Mouse (Mus musculus) urinary bladder, adult 18-20 months (tissue): ENCODE results near the gene Olfr1272.
"Not testable (repeated sequence)": the region's sequence is repeated elsewhere in the genome, so short reads cannot be mapped to it uniquely, and the experiment has no call there.

Source experiments
- DNase-seq, 2 experiments: peaks; one replicate each; pipeline ENCODE4 v3.0.0; 2022; ENCODE audit warnings: low spot score in 2 of 2, mixed read lengths in 2 of 2

Gene Olfr1272

GRCm38 (mm10) chr2:90292741-90293140 lies at the start of gene Olfr1272:
Gene Olfr1272 (minus strand): TSS chr2:90292841.
- DNase-seq, result no peak

GRCm38 (mm10) chr2:90321900-90322299 lies 29.3 kb upstream of the Olfr1272 start, which contains the start of gene Gm13769:
Gene Gm13769 (plus strand): TSS chr2:90322200.
- DNase-seq, result not testable (repeated sequence)

- no peak for DNase-seq
Observed at GRCm38 (mm10) chr2:90270932-90271331, 21.7 kb downstream of the Olfr1272 start, which contains the start of gene Olfr1271. Gene Olfr1271 (minus strand): TSS chr2:90271032.

DNA sequence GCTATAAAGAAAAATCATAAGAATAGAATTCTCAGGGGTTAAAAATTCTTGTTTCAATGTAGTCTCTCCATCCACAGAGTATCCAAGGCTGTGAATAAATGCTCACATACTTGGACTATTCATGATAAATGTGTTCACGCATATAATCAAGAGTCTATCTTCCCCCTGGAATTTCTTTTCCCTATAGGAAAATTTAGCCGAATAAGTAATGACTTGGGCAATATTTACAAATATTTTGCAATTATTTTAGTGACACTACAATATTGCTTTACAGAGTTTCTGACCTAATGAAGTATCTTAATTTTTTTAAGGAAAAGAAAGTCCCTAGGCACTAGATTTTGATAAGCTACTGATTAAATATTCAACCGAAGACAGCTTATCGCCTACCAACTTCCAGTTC lies 35.1 kb downstream of the Olfr1272 start, which contains the start of gene Olfr142:
Olfr142 (minus strand) TSS at position 101 of the 400 bp plus-strand sequence.
- DNase-seq, result no peak
